Mouse (Mus musculus): Measurements from ENCODE around the gene Ankrd2. TPM values are rescaled to one million over a fixed set of nuclear protein-coding genes. Genes with fewer than 3 reads are reported as not detected.
"Not testable (repeated sequence)": the region's sequence is repeated elsewhere in the genome, so short reads cannot be mapped to it uniquely, and the experiment has no call there.

The Ankrd2 gene
- total RNA-seq, 2 experiments from 2014 or later, result 0.47 TPM; not detected in 1

DNA sequence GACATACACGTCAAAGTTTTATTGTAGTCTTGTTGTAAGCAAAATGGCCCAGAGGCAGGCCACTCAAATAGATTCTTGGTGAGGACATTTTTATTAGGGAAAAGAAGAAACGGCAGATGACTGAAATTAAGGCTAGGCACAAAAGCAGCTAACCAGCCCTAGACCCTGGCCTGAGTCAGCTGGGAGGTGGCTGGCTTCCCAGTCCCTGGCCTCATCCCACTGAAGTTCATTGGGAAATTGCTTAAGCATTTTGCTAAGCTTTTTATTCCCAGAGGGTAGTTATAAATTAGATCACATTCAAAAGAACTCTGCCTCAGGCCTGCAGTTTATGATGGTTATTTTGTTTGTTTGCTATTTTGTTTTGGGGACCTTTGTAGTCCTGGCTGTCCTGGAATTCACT lies 20.1 kb downstream of the Ankrd2 start:
- peak; percentile 72 to 82 for DNase-seq

- DNase-seq, result no peak
Observed at GRCm38 (mm10) chr19:42056719-42057409, 21.1 kb downstream of the Ankrd2 start.

DNA sequence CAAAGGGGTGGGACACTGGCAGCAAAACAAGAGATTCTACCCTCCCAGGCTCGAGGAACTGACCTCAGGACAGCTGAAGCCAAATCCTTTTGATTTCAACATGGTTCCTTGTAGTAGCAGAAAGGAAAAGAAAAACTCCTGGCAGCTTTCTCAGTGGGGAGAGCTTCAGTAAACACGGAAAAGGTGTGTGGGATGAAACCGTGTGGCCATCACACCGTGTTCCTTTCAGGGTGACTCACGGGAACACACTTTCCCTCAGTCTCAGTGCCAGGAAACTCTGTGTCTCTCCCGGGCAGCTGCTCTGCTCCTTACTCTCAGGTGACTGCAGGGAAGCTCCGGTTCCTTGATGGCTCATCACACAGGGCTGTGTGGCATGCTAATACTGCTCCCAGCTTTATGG lies 22.6 kb downstream of the Ankrd2 start:
- DNase-seq, result no peak

- DNase-seq, result no peak
Observed at GRCm38 (mm10) chr19:42061443-42061842, 25.6 kb downstream of the Ankrd2 start.

DNA sequence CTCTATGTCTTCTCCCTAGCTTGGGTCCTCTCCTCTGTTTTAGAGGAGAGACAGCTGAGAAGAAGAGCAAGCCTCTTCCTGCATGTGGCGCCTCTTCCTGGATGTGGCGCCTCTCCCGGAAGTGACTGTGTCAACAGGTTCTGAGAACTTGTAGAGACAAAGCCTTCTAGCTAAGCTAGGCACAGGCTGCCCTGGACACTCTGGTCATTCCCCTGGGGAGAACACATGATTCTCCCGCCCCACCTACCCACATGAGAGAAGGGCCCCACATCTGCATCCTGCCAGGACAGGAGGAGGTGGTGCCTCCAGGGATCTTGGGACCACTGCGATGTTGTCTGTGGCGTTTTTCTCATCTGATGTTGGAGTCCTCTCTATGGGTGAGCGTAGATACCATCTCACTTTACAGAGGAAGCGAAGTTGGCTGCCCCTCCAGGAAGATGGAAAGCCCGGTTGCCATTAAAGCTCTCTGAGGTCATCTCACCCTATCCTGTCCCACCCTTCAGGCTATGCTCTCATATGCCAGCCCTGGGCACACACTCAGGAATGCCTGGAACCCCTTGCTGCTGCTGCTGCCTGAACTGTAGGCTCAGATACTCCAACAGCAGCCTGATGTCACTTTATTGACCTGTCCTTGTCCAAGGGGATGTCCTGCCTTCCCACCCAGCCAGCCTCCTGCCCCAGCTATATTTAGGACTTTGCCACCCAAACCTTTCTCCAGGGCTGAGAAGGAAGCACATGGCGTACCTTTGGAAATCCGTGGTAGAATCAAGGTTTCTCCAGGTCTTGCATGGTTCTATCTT lies 32.8 kb downstream of the Ankrd2 start:
- DNase-seq, result peak; percentile 42 to 58

DNA sequence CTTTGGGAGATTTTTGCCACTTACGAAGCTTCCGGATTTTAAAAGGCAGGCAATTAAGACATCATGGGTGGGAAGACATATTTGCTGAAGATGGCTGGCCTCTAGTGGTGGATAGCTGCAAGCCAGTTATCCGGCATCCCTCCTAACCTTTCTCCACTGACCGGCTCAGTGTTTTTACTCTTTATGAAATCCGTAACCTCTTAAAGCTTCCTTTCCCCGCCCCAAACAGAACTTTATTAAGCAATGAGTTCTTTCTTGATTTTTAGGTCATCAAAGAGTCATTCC lies 33.4 kb downstream of the Ankrd2 start:
- peak in 1 of 2 experiments; percentile 59 for DNase-seq

DNA sequence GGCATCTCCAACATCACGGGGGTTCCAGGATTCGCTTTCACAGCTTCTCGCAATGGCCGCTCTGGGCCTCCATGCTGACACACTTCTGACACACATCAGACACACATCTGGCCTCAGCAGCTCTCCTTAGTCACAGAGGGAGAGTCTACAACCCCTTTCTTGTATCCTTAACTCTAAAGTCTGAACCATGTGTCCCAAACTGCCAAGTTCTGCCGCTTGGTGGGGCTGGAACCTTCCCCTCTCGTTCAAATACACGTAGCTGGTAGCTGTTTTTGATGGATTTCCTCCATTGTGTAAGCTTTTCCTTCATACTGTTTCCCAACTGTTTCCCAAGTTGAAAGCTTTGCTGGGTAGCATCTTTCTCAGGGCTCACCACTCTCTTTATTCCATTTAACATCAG lies 35.4 kb downstream of the Ankrd2 start:
- no peak for DNase-seq

DNA sequence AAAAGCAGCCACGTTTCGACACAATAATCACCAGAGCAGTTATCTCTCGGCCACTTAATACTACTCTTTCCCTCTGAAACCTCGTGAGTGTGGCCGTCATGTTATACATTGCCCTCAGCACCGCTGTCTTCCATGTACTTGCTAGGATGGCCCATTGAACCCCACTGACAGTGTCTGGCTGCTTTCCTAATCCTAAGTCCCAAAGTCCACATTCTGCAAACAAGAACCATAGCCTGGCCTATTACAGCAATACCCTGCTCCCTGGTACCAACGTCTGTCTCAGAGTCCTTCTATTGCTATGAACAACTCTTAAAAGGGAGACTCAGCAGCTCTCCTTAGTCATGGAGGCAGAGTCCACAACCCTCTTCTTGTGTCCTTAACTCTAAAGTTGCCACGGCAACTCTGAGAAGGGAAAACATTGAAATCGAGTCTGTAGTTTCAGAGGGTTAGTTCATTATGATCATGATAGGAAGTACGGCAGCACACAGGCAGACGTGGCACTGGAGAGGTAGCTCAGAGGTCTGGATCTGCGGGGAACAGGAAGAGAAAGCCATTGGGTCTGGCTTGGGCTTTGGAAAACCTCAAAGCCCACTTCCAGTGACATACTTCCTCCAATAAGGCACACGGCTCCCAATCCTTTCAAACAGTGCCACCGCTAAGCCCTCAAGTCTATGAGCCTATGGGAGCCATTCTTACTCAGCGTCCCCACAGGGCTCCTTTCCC lies 36.2 kb downstream of the Ankrd2 start:
- DNase-seq, result no peak

DNA sequence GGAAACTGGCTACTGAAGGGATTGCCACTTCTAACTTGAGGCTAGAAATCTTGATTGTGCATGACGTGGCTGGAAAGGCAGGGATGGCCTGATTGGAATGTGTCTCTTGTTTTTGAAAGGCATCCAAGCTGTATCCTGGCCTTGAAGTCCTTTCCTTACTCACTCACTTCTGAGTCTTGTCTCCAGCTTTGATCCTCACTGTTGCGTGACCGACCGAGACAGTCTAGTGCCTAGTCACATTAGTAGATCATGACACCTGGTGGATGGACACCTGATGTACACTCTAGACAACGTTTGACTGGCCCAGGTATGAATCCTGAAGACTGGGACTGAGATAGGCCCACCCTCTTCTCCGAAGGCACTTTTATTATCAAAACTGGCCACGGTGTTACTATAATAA lies 37.0 kb downstream of the Ankrd2 start:
- no peak for DNase-seq

DNA sequence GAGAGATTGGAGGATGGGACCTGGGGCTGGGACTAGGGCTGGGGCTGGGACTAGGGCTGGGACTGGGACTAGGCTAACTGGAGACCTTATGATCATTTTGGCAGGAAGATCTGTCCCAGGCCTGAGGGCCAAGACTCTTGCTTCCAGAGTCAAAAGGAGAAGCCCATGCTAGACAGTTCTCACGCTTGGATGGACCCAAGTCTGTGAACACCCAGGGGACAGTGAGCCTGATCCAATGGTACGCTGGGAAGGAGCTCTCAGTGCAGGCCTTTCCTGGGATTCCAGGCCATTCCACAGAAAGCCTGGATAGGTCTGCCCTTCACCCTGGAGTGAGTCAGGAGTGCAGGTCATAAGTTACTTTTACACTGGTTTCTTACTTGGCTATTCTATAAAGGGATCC lies 39.3 kb downstream of the Ankrd2 start:
- DNase-seq, result peak in 1 of 2 experiments; percentile 51

GRCm38 (mm10) chr19:42075992-42076391 lies 40.2 kb downstream of the Ankrd2 start:
- DNase-seq, result no peak

DNA sequence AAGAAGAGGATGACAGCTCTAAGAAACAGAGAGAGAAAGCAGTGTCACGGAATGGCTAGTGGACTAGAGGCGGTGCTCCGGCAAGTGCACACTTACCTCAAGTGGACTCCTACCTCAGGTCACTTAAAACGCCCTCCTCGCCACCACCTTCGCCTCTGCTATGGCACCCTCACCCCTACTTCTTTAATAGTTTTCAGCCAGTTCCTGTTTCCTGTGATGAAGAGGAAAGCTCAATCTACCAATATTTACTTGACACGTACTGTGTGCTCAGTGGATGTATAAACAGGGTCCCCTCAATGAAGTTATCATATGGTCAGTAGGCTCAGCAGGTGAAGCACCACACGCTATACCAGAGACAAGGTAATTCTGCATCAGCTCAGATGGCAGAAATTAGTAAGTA lies 42.8 kb downstream of the Ankrd2 start:
- no peak for DNase-seq

GRCm38 (mm10) chr19:42079006-42079405 lies 43.2 kb downstream of the Ankrd2 start:
- no peak for DNase-seq

GRCm38 (mm10) chr19:42079950-42080349 lies 44.1 kb downstream of the Ankrd2 start:
- DNase-seq, result no peak

- no peak for DNase-seq
Observed at GRCm38 (mm10) chr19:42080469-42080868, 44.7 kb downstream of the Ankrd2 start.

DNA sequence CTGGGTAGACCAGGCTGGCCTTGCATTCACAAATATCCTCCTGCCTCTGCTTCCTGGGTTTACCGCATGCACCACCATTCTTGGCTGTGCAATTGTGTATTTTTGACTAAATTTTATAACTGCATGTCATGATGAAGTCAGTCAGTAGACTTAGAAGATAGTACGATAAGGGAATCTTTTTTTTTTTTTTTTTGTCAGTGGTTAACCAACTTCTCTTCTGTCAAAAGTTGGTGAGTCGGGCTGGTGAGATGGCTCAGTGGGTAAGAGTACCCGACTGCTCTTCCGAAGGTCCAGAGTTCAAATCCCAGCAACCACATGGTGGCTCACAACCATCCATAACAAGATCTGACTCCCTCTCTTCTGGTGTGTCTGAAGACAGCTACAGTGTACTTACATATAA lies 45.8 kb downstream of the Ankrd2 start:
- DNase-seq, result not testable (repeated sequence)

DNA sequence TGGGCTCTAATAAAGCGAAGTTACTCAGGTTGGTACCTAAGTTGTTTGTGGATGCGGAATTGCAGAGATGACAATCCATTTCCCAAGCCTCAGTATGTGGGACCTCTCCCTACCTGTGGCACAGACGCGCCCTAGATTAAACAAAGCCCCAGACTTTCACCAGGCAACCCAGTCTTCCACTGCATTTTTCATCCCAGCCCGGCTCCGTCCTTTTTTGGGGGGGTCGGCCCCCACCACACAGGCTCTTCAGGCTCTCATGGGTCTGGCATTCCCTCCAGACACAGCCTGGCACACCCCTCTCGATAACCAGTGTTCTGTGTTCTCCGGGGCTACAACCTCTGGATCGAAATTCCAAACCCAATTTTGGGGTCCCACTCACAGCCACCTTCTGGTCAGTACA lies 49.9 kb downstream of the Ankrd2 start:
- no peak for DNase-seq

- peak; percentile 61 for DNase-seq
Observed at GRCm38 (mm10) chr19:42086166-42086565, 50.4 kb downstream of the Ankrd2 start, which contains the start of gene Morn4. Gene Morn4, minus strand, starts transcription at chr19:42086357.

- peak; percentile 77 to 82 for DNase-seq
Observed at GRCm38 (mm10) chr19:42089103-42089747, 53.4 kb downstream of the Ankrd2 start.

- peak; percentile 98 to 100 for DNase-seq
Observed at GRCm38 (mm10) chr19:42089748-42090595, 54.2 kb downstream of the Ankrd2 start, which contains the start of gene Pi4k2a. Gene Pi4k2a, plus strand, starts transcription at chr19:42090470.

- DNase-seq, result no peak
Observed at GRCm38 (mm10) chr19:42090637-42091141, 54.9 kb downstream of the Ankrd2 start.

Measured in heart, adult 18-20 months (tissue).